Mouse (Mus musculus) hematopoietic stem cell, adult 5-6 weeks (primary cell): Measurements from ENCODE around the gene Rep15. TPM values are rescaled to one million over a fixed set of nuclear protein-coding genes. Genes with fewer than 3 reads are reported as not detected.

Source experiments
- ATAC-seq, 2 experiments: fragments of 125-278 bp in 1 of 2; replicated peaks in 1 of 2; 2 replicates each; pipeline ENCODE4 v1.8.0; 2016 to 2017; ENCODE audit warnings: inconsistent platforms in 2 of 2, mild to moderate bottlenecking in 2 of 2, moderate number of reproducible peaks in 2 of 2, low read depth in 1 of 2, moderate TSS enrichment in 1 of 2; ENCODE audit not compliant: low FRiP score in 2 of 2, poor library complexity in 2 of 2, severe bottlenecking in 2 of 2, insufficient read depth in 1 of 2, low TSS enrichment in 1 of 2
- total RNA-seq: library from RNA; stranded (forward); fragments of 172-1452, 232-1000 nt; gene quantifications from 2 replicates; pipeline ENCODE4 v1.2.3, GENCODE M21; 2017

Rep15 gene
- total RNA-seq, 1 experiment from 2014 or later: not detected

DNA sequence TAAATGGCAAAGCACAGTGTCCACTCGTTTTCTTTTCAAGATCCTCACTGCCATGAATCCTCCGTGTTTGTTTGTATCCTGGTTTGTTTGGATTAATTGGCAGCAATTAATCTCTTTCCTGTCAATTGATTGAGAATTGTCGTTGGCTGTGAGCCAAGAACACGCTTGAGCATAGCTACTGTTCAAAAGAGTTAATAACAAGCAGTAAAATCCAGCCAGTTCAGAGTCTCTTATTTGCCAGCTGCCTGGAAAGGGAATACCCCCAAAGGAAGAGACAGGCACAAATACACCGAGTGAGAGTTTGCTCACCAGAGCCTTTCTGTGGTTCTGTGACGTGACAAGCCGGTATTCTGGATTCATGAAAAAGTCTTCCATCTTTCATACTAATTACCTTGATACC, 29.6 kb downstream of the Rep15 start:
- ATAC-seq: no peak

DNA sequence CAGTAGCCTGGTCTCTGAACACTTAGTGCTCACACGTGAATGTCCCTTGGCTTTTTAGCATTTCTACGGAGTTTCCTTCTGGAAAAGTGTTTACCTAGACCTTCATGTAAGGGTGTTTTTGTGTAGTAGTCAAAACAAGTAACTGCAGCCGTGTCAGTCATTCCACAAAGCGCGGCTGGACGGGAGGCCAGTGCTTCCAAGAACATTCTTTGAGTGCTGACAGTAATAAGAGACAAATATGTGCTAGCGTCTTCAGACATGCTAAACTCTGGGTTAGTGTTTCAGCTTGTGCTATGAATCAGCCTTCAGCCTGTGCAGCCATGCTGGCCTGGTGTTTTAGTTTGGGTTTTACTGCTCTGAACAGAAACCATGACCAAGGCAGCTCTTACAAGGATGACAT, 30.3 kb downstream of the Rep15 start:
- ATAC-seq: no peak

DNA sequence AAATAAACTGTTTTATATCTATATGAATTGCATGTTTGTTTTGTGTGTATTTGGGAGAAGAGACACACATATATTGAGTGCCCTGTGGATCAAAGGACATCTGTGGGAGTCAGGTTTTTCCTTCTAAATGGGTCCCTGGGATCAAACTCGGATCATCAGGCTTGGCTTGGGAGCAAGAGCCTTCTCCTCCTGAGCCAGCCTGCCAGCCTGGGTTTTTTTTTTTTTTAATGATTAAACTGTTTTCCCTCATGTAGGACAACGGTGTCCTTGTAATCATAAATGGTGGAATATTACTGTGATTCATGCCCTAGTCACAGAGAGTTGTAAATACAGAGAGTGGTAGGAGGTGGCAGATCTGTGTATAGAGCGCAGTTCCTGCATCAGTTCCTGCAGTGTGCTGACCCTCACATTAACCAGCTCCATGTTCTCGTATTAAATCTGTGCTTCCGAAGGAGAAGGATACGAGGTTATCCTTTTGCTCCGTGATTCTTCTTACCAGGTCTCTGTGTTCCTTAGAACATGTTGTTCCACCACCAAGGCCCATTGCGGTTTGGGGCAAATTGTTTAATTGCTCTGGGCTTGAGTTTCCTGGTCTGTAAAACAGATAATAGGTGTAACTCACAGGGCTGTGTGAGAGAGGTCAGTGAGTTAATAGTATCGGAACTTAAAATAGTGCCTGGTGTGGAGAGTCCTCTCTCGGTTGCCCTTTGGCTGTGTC, 32.0 kb downstream of the Rep15 start:
- ATAC-seq: no peak

DNA sequence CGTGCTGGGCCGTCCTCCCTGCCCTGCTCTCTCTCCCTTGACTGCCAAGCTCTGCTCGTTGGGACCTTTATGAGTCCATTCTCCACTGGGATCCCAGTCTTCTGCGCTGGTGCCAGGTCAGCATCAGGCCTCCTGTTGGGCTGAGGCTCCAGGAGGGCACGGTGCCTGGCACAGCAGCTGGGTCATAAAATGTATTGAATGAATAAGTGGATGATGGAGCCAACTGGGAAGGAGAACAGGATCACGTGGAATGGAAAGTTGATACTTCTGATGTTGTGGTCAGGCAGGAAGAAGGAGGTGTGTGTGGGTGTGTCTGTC, 32.5 kb downstream of the Rep15 start:
- no peak for ATAC-seq

DNA sequence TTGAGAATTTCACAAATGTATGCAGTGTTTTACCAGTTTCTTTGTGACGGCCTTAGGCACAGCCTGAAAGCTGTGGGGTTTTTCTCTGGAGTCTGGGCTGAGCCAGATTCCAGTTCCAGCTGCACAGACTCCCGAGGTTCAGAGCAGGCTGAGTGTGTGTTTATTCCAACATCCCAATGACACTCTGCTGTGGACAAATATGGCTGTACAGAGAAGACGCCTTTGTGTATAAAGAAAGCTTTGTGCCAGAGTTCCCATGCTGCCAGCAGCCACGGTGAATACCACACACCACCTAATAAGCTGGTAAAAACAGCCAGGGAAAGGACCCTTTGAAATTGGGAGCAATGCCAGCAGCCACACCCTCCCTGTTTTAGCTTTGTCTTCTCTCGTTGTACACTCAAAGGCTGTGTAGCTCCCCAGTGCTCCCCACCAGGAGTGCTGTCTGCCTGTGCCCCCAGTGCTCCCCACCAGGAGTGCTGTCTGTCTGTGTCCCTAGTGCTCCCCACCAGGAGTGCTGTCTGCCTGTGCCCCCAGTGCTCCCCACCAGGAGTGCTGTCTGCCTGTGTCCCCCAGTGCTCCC, 43.5 kb downstream of the Rep15 start:
- no peak for ATAC-seq

DNA sequence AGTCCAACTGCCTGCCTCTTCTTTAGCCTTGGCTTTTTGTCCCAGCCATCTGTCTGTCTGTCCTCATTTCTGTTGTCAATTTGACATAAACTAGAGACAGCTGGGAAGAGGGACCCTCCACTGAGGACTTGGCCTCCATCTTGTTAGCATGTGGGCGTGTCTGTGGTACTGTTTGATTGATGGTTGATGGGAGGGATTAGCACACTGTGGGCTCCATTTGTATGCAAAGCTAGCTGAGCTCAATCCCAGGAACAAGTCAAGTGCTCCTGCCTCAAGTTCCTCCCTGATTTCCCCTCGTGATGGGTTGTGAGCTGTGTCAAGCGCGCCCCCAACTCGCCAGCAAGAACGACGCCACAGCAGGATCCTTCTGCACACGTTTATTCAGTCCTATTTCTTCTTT, 44.5 kb downstream of the Rep15 start:
- no peak for ATAC-seq

DNA sequence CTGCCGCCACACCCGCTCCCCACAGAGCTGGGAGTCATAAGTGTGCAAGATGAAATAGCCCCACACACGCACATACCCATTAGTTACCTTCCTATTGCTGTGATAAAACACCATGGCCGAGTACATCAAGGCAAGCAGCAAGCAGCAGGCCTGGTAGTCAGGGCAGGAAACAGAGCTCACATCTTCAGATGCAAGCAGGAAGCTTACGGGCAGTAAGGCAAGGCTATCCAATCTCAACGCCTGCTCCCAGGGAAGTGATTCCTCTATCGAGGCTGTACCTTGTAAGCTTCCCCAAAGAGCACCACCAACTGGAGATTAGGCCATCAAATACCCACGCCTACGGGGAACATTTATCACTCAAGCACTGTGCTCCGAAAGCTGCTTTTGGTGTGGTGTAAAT, 47.5 kb downstream of the Rep15 start:
- ATAC-seq: no peak

Other genes starting within 250 kb of the Rep15 start
- gene Arntl2, start 236.5 kb upstream of the Rep15 start, total RNA-seq: not detected in 2 replicates
- not detected in 2 replicates for gene Smco2, start 182.5 kb upstream of the Rep15 start, total RNA-seq
- 29.1 and 31.6 TPM in 2 replicates for gene Ppfibp1, start 144.1 kb upstream of the Rep15 start, total RNA-seq
- gene 1700034J05Rik, start 78.2 kb upstream of the Rep15 start, total RNA-seq: 0.38 TPM in 1 of 2 replicates, not detected in the other
- 43.6 and 70.9 TPM in 2 replicates for gene Mrps35, start 10.2 kb downstream of the Rep15 start, total RNA-seq
- gene Mansc4, start 54.4 kb downstream of the Rep15 start, total RNA-seq: not detected in 2 replicates
- 7.7 and 14.3 TPM in 2 replicates for gene Klhl42, start 58.8 kb downstream of the Rep15 start, total RNA-seq
- not detected in 2 replicates for gene Pthlh, start 231.6 kb downstream of the Rep15 start, total RNA-seq